Mouse (Mus musculus): ENCODE measurements around the gene Gimap1.

Gene Gimap1

DNA sequence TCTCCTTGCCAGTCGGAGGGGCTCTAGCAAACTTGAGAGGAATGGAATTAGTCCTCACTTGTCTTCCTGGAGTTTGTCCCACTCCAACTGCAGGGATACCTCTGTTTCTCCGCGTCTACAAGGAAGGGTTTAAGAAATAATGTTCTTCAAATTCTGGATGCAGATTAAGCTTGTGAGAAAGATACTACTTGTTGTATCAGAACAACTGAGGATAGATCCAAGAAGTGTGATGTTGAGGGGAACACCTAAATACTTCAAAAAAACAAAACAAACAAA, 864 bp downstream of the Gimap1 start:
- in situ Hi-C loops (cut with MboI, MseI) = loop anchor here (5.0 kb wide), 1 partner anchor 92 kb away; the partner anchor contains the start of gene Gimap8

DNA sequence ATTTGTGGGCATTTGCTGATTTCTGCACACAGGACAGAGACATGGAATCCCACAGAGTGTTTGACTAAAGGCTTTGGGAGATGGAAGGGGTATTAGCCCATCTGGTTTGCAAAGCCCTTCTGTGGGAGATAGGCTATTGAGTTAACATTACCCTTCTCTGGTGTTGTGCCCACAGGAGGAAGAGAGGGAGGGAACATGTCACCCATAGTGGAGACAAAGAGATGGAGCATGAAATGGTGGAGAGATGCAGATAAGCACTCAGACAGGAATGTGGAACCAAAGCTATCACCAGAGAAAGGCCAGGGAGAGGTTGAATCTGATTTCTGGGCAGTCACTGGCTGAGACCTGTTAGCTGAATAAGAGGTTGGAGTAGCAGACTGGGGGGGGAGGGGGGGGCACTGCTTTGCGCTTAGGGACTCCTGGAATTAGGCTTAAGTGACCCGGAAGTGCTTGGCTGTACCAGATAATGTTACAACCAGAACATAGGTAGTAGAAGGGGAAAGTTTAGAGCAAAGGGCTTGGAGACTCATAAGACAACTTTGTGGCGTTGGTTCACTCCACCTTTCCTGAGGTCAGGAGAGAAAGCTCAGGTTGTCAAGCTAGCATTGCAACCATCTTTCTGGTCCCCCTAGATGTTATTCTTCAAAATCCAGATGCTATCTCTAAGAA, 1.8 kb downstream of the Gimap1 start:
- in situ Hi-C loops (cut with MboI, MseI) = loop anchor here (5.0 kb wide), 1 partner anchor 93 kb away; the partner anchor contains the start of gene Gimap8

DNA sequence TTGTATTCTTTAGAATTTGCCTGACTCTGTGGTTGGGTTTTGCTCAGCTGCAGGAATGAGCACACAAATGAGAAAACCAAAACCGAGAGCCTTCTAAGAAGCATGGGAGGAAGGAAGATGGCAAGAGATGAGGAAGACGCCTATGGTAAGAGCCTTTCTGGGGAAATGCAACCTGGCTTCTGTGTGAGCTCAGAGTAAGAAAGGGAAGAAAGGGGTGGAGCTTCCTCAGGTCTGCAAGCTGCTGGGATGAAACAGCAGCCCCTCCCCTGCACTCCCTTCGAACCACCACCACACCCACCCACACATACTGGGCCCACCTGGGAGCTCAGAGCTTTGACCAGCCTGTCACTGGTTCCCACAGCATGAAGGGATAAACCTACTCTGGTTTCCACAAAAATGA, 2.4 kb downstream of the Gimap1 start:
- in situ Hi-C loops (cut with MboI, MseI) = loop anchor here (5.0 kb wide), 1 partner anchor 94 kb away; the partner anchor contains the start of gene Gimap8

DNA sequence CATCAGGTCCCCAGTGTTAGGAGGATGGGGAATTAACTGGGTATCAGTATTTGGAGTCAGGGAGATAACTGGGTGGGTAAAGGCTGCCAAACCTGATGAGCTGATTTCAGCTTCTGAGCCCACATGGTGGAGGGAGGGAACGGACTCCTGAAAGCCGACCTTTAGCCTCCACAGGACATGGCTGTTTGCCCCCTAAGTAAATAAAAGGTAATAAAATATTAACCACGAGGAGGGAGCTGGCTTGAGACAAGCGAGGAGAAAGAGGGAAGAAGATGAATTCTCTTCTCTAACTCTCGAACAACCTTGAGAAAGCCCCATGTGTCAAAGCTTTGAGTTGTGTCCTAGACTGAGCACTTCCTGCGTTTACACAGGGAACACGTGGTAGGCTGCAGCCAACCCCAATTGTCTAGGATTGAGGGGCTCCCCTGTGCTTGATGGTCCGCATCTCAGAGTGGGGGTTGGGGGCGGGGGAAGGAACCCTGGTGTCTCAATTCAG, 2.9 kb downstream of the Gimap1 start:
- in situ Hi-C loops (cut with MboI, MseI) = loop anchor here (5.0 kb wide), 1 partner anchor 94 kb away; the partner anchor contains the start of gene Gimap8

DNA sequence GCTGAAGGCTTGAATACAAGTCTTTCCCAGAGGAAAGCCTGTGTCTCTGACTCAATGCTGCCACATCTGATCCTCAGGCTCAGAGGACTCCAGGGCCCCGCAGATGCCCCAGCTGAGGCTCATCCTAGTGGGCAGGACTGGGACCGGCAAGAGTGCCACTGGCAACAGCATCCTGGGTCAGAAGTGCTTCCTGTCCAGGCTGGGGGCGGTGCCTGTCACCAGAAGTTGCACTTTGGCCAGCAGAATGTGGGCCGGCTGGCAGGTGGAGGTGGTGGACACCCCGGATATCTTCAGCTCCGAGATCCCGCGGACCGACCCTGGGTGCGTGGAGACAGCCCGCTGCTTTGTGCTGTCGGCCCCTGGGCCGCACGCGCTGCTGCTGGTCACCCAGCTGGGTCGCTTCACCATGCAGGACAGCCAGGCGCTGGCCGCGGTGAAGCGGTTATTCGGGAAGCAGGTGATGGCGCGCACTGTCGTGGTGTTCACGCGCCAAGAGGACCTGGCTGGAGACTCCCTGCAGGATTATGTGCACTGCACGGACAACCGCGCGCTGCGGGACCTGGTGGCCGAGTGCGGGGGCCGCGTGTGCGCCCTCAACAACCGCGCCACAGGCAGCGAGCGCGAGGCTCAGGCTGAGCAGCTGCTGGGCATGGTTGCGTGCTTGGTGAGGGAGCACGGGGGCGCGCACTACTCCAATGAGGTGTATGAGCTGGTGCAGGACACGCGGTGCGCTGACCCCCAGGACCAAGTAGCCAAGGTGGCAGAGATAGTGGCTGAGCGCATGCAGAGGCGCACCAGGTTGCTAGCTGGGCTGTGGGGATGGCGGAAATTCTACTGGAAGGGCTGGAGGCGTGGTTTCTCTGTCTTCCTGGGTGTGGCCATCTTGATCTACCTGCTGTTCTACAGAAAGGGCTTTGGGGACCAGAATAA, 3.8 kb downstream of the Gimap1 start:
- in situ Hi-C loops (cut with MboI, MseI) = loop anchor here (5.0 kb wide), 1 partner anchor 95 kb away; the partner anchor contains the start of gene Gimap8

DNA sequence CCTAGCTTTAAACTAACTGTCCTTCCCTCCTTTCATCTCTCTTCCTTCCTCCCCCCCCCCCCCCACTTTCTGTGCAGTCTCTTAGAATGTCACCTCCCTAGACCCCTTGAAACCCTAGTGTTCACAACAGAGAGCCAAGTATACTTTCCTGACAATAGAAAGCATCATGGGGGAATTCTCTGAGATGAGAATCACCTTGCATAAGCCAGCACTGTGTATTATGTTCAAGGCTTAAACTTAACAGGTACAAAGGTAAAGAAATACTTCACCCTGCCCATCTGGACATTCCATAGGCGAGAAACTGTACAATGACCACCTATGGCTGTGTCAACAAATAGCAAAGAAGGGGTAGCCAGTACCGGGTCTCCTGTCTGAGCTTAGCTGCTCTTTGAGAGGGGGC, 6.6 kb downstream of the Gimap1 start:
- in situ Hi-C loops (cut with MboI, MseI) = no loop called here

DNA sequence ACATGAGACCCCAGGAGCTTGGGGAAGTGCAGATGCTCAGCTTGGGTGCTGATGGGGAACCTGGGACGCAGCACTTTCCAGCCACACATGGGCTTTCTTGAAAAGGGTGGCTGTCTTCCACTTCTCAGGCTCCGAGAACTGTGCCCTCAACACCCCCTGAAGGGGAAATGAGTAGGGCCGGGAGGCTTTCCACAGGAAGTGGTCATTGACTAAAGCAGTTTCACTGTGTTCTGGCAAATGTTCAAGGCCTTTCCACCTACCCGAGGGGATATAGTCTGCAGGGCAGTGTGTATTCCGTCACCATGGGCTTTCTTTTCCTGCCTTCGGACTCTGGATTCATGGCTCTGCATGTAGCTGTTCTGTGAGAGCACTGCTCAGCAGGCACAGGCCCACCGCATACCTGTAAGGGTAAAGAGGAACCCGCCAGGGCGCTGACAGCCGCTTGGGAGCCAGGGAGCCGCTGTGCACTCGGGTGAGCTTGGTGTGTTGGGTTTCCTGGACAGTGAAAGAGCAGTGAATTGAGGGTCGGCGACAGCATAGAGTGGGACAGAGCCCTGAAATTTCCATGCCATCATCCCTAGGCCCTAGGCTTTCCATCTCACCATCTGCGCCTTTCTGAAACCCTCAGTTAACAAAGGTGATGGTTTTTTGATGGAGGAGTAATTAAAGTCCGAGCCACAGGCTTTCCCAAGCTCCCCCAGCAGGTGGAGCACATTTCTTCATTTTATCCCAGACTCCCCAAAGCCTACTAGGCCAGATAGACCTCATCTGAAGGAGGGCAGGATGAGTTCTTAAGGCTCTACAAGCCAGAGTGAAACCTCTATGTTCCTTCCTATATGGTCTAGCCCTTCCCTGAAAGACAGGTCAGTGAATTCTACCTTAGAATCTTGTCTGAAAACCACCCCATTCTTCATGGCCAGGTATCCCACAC, 7.4 kb downstream of the Gimap1 start, which contains the start of gene Gimap5:
Gene Gimap5, plus strand, starts transcription at position 239 of the 931 bp plus-strand sequence.
- in situ Hi-C loops (cut with MboI, MseI) = no loop called here

DNA sequence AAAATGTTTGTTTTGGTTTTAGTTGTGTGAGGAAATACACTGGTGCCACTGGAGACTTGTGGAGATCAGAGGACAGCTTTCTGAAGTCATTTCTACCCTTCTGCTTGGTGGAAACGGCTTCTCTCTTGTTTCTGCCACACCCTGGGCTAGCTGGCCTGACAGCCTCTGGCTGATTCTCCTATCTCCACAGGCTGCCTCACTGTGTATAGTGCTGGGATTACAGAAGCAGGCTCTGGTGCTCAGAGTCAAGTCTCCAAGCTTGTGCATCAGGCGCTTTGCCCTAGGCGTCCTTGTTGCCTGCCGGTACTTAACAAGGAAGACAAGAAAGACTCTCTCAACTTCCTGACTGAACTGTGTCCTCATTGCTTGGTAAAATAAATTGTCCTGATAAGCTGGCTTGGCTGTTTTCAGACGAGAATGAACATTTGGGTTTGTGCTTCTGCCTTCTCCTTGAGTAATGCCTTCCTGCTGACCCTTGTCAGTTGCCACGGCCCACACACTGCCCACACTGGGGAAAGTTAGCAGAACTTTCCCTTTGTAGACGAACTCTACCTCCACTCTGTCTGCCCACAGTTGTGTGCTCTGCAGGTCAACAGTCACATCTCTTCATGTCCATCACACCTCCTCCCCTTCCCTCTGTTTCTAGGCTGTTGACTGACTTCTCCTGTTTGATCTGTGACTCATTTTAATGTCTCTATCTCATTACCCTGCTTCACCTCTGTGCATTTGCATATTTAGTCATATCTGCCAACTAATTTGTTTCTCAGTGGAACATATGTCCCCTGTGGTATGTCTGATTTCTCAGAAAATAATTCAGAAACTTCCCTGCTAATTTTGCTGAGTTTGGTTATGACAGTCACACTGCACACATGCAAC, 8.5 kb downstream of the Gimap1 start:
- in situ Hi-C loops (cut with MboI, MseI) = no loop called here

DNA sequence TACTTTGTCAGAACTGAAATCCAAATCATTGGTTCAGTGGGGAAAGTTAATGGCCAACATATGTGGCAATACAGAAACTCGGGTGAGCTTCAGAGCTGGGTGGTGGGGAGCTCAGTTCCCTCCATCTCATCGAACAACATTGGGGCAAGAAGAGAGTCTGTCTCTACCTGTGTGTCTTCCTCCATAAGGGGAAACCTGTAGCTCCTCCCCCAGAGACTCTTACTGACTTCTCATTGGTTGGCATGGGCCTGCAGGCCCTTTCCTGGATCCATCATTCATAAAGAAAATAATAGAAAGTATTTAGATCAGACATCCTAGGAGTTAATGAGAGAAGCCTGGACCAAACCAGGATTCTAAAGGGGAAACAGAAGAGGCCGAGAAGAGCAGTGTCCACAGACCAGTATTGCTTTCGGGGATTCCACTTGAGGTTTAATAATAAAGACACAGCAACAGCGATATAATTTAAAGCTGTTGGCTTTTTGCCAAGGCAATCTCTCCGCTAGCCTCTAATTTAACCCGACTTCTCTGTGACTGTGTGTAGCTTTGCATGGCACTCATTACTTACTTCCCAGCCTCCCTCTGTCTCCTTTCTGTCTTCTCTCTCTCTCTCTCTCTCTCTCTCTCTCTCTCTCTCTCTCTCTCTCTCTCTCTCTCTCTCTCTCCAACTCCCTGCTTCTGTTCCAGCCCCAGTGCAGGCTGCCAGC, 24.9 kb downstream of the Gimap1 start:
- in situ Hi-C loops (cut with MboI, MseI) = no loop called here

DNA sequence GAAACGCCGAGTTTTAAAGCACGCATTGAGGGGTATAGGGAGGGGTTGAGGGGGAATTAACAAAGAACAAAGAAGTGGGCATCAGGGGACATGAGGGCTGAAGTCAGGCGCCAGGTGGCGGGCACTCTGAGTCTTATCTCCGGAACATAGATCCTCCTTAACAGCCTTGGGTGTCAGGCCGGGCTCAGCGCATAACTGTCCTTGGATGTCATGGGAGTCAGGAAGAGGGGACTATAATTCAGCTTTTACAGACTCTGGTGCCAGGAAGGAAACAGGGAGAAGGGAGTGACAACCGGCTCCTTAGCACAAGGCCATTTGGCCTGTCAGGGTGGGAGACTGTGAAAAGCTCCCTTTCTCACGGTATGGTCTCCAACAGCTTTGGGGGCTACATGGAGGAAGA, 25.6 kb downstream of the Gimap1 start:
- in situ Hi-C loops (cut with MboI, MseI) = no loop called here

DNA sequence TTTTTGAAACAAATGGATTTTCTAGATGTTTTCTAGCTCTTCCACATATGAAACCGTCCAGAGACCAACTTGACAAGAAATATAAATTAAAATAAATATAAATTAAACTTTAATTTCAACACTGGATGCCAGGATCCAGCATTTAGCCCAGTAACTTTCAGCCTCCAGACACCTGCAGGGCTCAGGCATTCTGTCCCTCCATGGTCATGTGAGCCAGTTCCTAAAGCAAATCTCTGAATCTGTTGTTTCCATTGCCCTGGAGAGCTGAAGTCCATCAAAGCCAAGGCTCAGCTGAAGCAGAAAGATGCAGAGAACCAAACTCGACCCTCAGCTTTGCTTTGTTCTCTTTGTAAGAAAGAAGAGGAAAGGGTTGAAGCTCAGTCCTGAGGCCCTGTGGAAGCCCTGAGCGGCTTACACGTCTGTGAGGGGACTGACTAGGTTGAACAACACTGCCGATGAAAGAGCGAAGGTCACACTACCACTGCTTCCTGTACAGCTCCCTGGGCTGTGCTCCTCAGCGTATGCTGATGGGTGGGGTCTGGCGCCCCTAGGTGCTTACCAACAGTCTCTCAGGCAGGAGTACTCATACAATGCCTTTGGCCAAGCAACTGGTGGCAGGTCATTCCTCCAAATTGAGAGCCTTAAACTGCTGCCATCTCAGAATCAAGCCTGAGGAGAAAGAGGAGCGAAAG, 29.5 kb downstream of the Gimap1 start:
- in situ Hi-C loops (cut with MboI, MseI) = no loop called here

DNA sequence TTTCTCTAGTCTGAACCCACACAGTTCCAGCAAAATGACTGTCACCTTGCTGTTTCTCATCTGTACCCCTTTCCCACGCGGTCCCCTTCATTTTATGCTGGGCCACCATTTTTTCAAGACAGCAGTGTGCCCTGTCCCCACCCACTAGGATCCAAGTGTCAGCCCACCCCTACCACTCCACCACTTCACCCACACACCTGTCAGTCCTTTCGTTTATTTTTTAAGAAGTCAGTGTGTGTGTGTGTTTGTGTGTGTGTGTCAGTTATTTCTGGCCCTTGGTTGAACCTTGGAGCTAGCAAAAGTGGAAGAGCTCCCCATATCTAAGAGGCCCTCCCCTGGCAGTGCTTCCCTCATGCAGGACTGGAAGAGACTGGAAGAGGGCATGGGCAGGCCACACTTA, 30.1 kb downstream of the Gimap1 start:
- in situ Hi-C loops (cut with MboI, MseI) = no loop called here

DNA sequence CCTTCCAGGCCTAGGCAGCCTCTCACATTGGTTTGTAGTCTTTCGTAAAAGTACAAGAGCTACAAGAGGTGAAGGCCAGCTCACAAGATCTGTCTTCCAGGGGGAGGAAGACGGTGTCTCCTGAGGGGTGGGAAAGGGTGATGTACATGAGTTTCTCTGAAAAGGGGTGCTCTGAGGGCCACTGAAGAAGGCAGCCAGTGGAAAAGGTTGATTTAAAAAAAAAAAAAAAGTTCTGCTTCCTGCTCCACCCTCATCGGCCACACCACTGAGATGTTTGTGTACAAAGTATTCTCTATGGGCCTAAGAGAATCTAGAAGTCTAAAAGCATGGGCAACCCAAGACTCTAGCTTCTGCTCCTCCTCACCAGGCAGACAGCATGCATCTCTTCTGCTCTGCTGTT, 31.8 kb downstream of the Gimap1 start, which contains the start of gene Gimap3:
Gene Gimap3, minus strand, starts transcription at position 156 of the 400 bp plus-strand sequence.
- in situ Hi-C loops (cut with MboI, MseI) = loop anchor here (5.0 kb wide), 2 partner anchors 123 to 593 kb away; partner anchors contain the start of gene Gimap8

DNA sequence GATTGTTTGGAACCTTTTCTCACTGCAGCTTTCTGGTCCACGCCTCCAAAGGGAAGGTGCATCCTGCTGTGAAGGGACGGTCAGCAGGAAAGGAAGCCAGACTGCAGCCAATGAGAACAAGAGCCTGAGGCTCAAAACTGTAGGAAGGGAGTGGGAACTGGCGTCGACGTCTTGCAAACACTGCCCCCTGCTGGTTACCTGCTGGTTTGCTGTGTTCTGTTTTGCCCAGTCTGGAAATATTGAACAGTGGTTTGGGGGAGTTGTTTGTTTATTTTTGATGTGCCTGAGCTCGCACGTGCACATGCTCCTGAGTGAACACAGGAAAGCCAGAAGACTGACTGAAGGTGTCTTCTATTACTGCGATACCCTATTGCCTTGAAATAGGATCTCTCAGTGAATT, 33.2 kb downstream of the Gimap1 start:
- in situ Hi-C loops (cut with MboI, MseI) = loop anchor here (5.0 kb wide), 2 partner anchors 125 to 595 kb away; partner anchors contain the start of gene Gimap8

DNA sequence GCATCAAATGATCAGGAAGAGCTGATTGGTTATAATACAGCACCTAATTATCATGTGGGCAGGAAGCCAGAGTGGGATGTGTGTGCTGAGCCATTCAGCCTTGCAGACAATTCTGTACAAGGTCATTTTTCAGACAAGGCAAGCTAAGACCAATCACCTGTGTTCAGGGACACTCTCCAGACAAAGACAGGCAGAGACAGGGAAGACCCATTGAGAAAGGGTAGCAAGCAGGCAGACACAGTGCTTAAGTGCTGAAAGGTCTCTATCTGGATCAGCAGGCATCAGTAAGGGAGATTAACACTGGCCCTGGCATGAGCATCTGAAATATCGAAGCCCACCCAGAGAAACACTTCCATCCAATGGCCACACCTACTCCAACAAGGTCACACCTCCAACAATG, 45.6 kb downstream of the Gimap1 start:
- in situ Hi-C loops (cut with MboI, MseI) = no loop called here

DNA sequence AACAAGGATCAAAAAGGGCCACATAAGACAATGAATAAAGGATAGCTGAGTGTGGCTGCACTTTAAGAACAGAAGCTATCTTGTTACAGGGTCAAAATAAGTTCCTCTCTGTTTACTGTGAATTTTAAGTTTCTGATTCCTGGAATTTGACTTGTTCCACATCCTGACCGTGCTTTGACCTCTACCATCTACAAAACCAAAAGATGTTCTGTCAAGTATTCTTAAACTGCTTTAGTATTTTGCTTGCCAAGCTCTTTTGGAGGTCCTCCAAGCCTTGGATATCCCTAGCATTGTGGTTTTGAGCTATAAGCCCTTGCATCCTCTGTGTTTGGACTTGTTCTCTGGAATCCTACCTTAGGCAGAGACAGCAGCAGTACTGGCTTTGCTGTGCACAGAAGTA, 46.3 kb downstream of the Gimap1 start:
- in situ Hi-C loops (cut with MboI, MseI) = no loop called here

DNA sequence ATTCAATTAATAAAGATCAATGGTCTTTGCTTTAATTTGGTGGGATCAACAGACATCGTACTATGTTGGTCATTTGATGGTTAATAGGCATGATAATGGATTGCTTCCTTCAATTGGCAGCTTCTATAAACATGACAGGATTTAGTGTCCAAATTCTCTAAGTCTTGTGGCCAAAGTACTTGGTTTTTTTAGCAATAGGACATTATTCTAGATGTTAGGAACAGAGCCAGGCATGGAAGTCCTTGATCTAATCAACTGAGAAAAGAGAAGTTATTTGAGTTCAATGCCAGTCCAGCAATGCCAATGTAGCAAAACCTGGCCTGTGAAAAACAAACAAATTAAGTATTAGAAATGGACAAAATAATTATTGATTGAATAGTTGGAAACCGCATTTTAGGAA, 46.7 kb downstream of the Gimap1 start:
- in situ Hi-C loops (cut with MboI, MseI) = no loop called here

DNA sequence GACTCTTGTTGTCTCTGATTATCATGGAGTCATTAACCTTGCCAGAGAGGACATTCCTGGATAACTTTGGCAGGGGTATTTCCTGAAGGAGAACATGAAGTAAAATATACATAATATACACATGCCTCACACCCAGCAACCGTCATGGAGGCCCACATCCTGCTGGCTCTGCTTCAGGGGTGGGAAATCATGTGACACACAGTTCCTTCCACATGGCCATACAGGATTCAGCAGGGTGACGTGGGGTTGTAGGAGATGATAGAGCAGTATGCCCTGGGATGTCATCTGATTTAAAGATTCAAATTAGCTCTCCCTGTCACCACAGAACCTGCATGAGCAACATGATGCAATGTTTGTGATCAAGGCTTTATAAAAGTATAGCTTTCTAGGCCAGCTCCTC, 49.0 kb downstream of the Gimap1 start:
- in situ Hi-C loops (cut with MboI, MseI) = no loop called here

Data from T-helper 1 cell (primary cell).